Mouse (Mus musculus): ENCODE data around the gene Lbhd1.
"Not testable (repeated sequence)": the region's sequence is repeated elsewhere in the genome, so short reads cannot be mapped to it uniquely, and the experiment has no call there.

The Lbhd1 gene

DNA sequence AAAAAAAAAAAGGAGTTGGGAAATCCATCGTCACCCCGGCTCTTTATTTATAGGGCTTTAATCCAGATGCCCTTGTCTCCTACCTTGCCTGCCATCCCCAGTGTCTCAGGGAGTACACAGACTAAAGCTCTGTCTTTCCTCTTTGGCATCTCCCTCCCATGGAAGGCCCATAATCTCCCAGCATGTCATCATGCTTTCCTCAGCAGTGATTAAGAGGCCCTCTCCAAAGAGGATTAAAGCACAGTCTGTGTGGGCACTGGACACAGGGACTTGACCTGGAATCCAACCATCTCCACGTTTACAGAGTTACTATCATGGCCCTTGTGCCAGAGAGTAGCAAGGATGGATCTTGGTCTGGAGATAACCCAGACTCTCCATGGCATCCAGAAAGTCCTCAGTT, at the start of gene Lbhd1, which contains the start of gene Gm49403:
TSS of gene Lbhd1 (plus strand) at position 117 of the 400 bp plus-strand sequence.
TSS of gene Gm49403 (plus strand) at position 315 of the 400 bp plus-strand sequence.
- no peak for DNase-seq (ENCODE audit: low spot score)

- not testable (repeated sequence) for DNase-seq (ENCODE audit: low spot score)
Measured at GRCm38 (mm10) chr19:8836327-8836726, 47.2 kb upstream of the Lbhd1 start.

DNA sequence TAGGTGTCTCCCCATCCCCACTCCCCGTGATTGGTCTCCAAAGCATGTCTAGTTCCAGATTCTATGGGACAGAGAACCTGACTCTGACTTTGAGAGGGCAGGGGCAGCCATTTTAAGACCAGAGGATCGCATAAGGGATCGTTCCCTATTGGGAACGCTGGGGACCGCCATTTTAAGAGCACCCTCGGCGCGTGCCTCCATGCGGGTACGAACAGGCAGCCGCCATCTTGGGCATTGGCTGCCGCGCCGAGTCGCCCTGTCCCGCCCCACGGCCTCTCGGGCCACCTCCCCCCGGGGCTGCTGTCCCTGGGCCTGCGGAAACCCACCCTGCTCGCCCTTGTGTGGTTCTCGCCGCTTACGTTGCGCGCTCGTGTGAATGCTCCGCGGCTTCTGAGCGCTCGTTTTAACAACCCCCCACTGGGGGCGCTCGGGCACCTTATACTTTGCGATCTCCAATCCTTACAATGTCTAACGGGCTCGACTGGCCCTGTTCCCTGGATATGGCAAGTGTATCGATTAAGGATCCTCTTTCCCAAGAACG, 46.2 kb upstream of the Lbhd1 start, which contains the start of gene Bscl2:
TSS of gene Bscl2 (plus strand) at position 217 of the 541 bp plus-strand sequence.
- peak; percentile 76 for DNase-seq (ENCODE audit: low spot score)

DNA sequence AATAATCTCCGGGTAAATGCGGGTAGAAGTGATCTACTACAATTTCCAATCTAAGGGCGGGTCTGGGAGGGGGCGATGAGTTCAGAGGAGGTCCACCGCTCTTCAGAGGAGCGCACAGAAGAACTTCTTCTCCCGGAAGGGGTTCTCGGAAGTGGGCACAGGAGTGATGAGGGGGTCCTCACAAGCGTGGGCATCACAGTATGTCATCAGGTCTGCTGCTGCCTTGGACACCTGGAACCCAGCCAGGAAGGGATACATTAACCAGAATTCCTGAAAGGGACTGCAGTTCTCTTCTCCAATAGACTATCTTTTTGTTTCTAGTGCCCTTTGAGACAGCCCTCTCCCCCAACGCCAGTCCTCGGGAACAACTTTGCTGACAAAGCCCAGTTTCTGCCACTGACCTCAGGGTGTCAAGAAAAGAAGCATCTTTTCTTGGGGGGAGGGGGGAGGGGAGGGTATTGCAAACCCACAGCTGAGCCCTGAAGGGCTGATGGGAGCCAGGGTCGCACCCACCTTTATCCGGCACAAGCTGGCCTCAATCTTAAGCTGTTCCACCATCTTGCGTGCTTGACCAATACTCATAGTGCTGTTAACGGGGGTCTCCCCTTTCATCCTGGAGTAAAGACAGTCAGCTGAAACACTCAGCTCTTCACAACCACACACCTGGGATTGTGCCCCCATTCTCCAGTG, 45.3 kb upstream of the Lbhd1 start:
- no peak for DNase-seq (ENCODE audit: low spot score)

DNA sequence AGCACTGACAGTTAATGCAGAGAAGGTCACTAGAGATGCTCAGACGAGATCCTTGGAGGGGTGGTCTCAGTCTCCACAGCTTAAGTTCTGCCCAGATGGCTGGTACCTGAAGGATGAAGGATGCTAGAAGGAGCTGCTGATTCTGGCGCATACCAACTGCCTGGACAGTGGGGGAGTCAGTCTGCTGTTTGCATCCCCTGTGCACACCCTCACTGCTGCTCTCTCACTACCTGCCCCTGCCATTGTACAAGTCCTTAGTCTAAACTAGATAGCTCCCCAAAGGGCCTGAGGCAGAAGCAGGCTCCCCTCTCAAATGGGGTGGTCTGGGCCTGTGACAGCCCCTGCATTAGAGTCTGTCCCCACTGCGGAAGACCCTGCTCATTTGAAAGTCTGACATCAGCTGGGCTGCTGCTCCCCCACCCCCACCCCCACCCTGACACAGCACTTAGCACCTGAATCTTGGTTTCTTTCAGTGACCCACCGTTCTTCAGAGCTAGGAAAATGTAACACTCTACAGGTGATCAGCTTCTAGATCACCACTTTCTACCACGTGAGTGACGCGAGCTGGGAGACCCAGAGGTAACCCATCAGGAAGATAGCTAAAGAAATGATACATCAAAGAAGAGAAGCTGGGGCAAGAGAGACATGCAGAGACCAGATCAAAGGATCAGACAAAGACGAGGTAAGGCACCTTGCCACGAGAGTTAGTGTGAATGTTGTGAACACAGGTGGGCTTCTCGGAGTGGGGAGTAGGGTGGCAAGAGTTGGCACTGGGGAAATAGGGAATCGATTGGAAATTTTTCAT, 44.2 kb upstream of the Lbhd1 start, which contains the start of gene Gng3:
TSS of gene Gng3 (minus strand) at position 92 of the 805 bp plus-strand sequence.
- no peak for DNase-seq (ENCODE audit: low spot score)

GRCm38 (mm10) chr19:8839908-8840791, 43.4 kb upstream of the Lbhd1 start:
- DNase-seq (ENCODE audit: low spot score) = peak; percentile 65

DNA sequence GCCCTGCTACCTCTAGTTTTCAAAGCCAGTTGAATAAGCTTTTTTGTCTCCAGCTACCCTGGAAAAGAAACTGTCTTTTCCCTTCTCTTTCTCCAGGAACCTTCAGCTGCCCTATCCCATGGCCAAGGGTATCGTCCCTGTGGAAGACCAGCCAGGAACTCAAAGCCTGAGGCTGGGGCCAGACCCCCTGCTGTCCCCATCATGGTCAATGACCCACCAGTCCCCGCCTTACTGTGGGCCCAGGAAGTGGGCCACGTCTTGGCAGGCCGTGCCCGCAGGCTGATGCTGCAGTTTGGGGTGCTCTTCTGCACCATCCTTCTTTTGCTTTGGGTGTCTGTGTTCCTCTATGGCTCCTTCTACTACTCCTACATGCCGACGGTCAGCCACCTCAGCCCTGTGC, 42.5 kb upstream of the Lbhd1 start:
- no peak for DNase-seq (ENCODE audit: low spot score)

GRCm38 (mm10) chr19:8842961-8843360, 40.6 kb upstream of the Lbhd1 start:
- DNase-seq (ENCODE audit: low spot score) = no peak

GRCm38 (mm10) chr19:8844371-8845129, 39.0 kb upstream of the Lbhd1 start:
- DNase-seq (ENCODE audit: low spot score) = peak; percentile 54

DNA sequence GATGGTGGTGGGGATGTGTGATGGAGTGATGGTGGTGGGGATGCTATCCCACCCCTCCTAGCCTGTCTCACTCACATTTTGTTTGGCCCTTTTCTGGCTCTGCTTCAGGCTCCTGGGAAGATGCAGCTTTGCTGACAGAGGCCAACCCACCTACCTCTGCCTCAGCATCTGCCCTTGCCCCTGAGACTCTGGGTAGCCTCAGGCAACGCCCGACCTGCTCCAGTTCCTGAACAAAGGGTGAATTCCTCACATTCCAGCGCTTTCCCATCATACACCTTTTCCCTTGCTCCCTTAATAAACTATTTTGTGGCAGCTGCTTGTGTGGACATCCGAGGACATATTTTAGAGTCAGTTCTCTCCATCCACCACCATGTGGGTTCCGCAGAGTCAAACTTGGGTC, 35.2 kb upstream of the Lbhd1 start:
- no peak for DNase-seq (ENCODE audit: low spot score)

- DNase-seq (ENCODE audit: low spot score) = no peak
Measured at GRCm38 (mm10) chr19:8850402-8850901, 33.1 kb upstream of the Lbhd1 start, which contains the start of gene Lrrn4cl. Gene Lrrn4cl (plus strand): TSS chr19:8850768.

DNA sequence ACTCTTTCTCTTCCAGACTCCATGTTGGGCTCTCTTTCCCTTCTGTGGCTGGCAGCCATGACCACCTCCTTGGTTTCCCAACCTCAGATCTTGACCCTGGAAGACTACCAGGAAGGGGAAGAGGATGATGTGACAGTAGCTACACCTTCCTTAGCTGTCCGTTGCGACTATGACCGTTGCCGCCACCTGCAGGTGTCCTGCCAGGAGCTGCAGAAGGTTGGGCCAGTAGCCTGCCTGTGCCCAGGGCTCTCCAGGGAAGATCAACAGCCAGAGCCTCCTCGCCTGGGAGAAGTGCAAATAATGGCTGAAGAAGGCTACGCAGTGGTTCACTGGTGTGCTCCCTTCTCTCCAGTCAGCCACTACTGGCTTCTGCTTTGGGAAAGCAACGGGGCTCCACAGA, 31.9 kb upstream of the Lbhd1 start:
- no peak for DNase-seq (ENCODE audit: low spot score)

- DNase-seq (ENCODE audit: low spot score) = no peak
Measured at GRCm38 (mm10) chr19:8852236-8852928, 31.1 kb upstream of the Lbhd1 start.

DNA sequence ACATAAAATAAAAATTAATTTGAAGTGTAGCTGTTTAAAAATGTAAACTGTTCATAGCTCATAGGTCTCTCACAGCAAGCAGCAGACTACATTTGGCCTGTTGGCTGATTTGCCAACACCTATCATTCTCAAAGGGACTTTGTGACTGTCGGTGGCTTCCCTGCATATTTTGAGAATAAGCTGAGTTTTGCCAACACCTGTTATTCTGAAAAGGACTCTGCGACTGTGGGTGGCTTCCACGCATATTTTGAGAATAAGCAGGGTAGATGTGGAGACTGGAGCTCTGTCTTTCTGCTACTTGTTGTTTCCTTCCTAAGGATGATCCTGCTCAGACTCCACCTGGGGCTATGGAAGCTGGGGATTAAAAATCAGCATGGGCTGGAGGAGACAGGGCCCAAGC, 30.4 kb upstream of the Lbhd1 start:
- DNase-seq (ENCODE audit: low spot score) = no peak

GRCm38 (mm10) chr19:8857689-8858088, 25.8 kb upstream of the Lbhd1 start:
- peak; percentile 7 for DNase-seq (ENCODE audit: low spot score)

- peak; percentile 23 for DNase-seq (ENCODE audit: low spot score)
Measured at GRCm38 (mm10) chr19:8859018-8859417, 24.5 kb upstream of the Lbhd1 start.

- no peak for DNase-seq (ENCODE audit: low spot score)
Measured at GRCm38 (mm10) chr19:8864265-8864664, 19.3 kb upstream of the Lbhd1 start.

- not testable (repeated sequence) for DNase-seq (ENCODE audit: low spot score)
Measured at GRCm38 (mm10) chr19:8870381-8870780, 13.2 kb upstream of the Lbhd1 start.

DNA sequence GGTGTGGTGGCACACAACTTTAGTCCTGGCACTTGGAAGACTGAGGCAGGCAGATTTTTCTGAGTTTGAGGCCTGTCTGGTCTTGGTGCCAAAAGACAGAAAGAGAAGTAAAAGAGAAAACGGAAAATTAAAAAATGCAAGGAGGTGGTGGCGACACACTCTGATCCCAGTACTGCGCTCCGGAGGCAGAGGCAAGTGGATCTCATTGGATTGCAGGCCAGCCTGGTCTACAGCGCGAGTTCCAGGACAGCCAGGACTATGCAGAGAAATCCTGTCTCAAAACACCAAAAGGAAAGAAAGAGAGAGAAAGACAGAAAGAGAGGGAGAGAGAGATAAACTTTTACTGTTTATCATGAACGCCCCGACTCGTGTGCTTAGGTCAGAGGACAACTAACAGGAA, 12.7 kb upstream of the Lbhd1 start:
- no peak for DNase-seq (ENCODE audit: low spot score)
